Mouse (Mus musculus): ENCODE data around the gene Kank1. TPM values are rescaled to one million over a fixed set of nuclear protein-coding genes. Genes with fewer than 3 reads are reported as not detected.
"Not testable (repeated sequence)": the region's sequence is repeated elsewhere in the genome, so short reads cannot be mapped to it uniquely, and the experiment has no call there.

The Kank1 gene
- polyA plus RNA-seq, 1 experiment from 2014 or later = 12.2 TPM

- ATAC-seq (ENCODE audit: low FRiP score) (no peak), DNase-seq (ENCODE audit: low spot score) (peak; percentile 83)
- H3K9me3 ChIP-seq (ENCODE audit: control insufficient read depth, low read length) = no peaks in the 10 kb centered on the region
- H3K4me3 ChIP-seq (replicated peaks; ENCODE audit: low read length) = no peak overlapping the region
- H3K4me1 ChIP-seq (replicated peaks; ENCODE audit: control insufficient read depth, insufficient read depth, low read length) = no peaks in the 10 kb centered on the region
- no peaks in the 10 kb centered on the region for H3K27me3 ChIP-seq (ENCODE audit: control insufficient read depth, insufficient read depth, low read length)
- no peak overlapping the region for H3K27ac ChIP-seq
- WGBS = 28% methylated on average over 7 of the region's 7 CpGs
- H3K9ac ChIP-seq = no peak overlapping the region
- H3K36me3 ChIP-seq (replicated peaks; ENCODE audit: control insufficient read depth, insufficient read depth) = no peaks in the 10 kb centered on the region
- H3K4me2 ChIP-seq (replicated peaks) = no peak overlapping the region
These were observed 208.3 kb downstream of the Kank1 start for GRCm38 (mm10) chr19:25445054-25445453.

GRCm38 (mm10) chr19:25445842-25446241, 209.1 kb downstream of the Kank1 start:
- ATAC-seq (ENCODE audit: low FRiP score) (no peak), DNase-seq (ENCODE audit: low spot score) (no peak)
- no peak overlapping the region for H3K9ac ChIP-seq
- H3K4me2 ChIP-seq (replicated peaks) = no peak overlapping the region
- H3K9me3 ChIP-seq (ENCODE audit: control insufficient read depth, low read length) = no peaks in the 10 kb centered on the region
- 71% methylated on average over 8 of the region's 8 CpGs for whole genome bisulfite sequencing
- H3K4me1 ChIP-seq (replicated peaks; ENCODE audit: control insufficient read depth, insufficient read depth, low read length) = no peaks in the 10 kb centered on the region
- no peak overlapping the region for H3K27ac ChIP-seq
- H3K36me3 ChIP-seq (replicated peaks; ENCODE audit: control insufficient read depth, insufficient read depth) = no peaks in the 10 kb centered on the region
- H3K4me3 ChIP-seq (replicated peaks; ENCODE audit: low read length) = no peak overlapping the region
- no peaks in the 10 kb centered on the region for H3K27me3 ChIP-seq (ENCODE audit: control insufficient read depth, insufficient read depth, low read length)

- Histone ChIP-seq H3K4me3 (replicated peaks; ENCODE audit: low read length) (no peak overlapping the region), H3K27me3 (ENCODE audit: control insufficient read depth, insufficient read depth, low read length) (no peaks in the 10 kb centered on the region), H3K4me1 (replicated peaks; ENCODE audit: control insufficient read depth, insufficient read depth, low read length) (no peaks in the 10 kb centered on the region), H3K27ac (no peak overlapping the region), H3K9ac (no peak overlapping the region), H3K4me2 (replicated peaks) (no peak overlapping the region), H3K9me3 (ENCODE audit: control insufficient read depth, low read length) (no peaks in the 10 kb centered on the region), H3K36me3 (replicated peaks; ENCODE audit: control insufficient read depth, insufficient read depth) (no peaks in the 10 kb centered on the region)
- no peak for DNase-seq (ENCODE audit: low spot score)
- 81% methylated on average over 2 of the region's 2 CpGs for WGBS
- no peak for ATAC-seq (ENCODE audit: low FRiP score)
These were observed 209.9 kb downstream of the Kank1 start for GRCm38 (mm10) chr19:25446683-25447082.

GRCm38 (mm10) chr19:25447373-25447772, 210.6 kb downstream of the Kank1 start:
- Histone ChIP-seq H3K4me1 (replicated peaks; ENCODE audit: control insufficient read depth, insufficient read depth, low read length) (no peaks in the 10 kb centered on the region), H3K27me3 (ENCODE audit: control insufficient read depth, insufficient read depth, low read length) (no peaks in the 10 kb centered on the region), H3K4me2 (replicated peaks) (no peak overlapping the region), H3K9me3 (ENCODE audit: control insufficient read depth, low read length) (no peaks in the 10 kb centered on the region), H3K4me3 (replicated peaks; ENCODE audit: low read length) (no peak overlapping the region), H3K9ac (no peak overlapping the region), H3K36me3 (replicated peaks; ENCODE audit: control insufficient read depth, insufficient read depth) (no peaks in the 10 kb centered on the region), H3K27ac (no peak overlapping the region)
- DNase-seq (ENCODE audit: low spot score) = no peak
- WGBS = 68% methylated on average over 5 of the region's 5 CpGs
- no peak for ATAC-seq (ENCODE audit: low FRiP score)

- no peak overlapping the region for H3K4me3 ChIP-seq (replicated peaks; ENCODE audit: low read length)
- no peaks in the 10 kb centered on the region for H3K36me3 ChIP-seq (replicated peaks; ENCODE audit: control insufficient read depth, insufficient read depth)
- H3K4me1 ChIP-seq (replicated peaks; ENCODE audit: control insufficient read depth, insufficient read depth, low read length) = no peaks in the 10 kb centered on the region
- no peaks in the 10 kb centered on the region for H3K27me3 ChIP-seq (ENCODE audit: control insufficient read depth, insufficient read depth, low read length)
- no peak overlapping the region for H3K4me2 ChIP-seq (replicated peaks)
- 55% methylated on average over 11 of the region's 11 CpGs for WGBS
- DNase-seq (ENCODE audit: low spot score) = peak; percentile 61
- no peak overlapping the region for H3K9ac ChIP-seq
- no peaks in the 10 kb centered on the region for H3K9me3 ChIP-seq (ENCODE audit: control insufficient read depth, low read length)
- H3K27ac ChIP-seq = no peak overlapping the region
- no peak for ATAC-seq (ENCODE audit: low FRiP score)
These were observed 214.3 kb downstream of the Kank1 start for GRCm38 (mm10) chr19:25450869-25451629.

GRCm38 (mm10) chr19:25453146-25453545, 216.4 kb downstream of the Kank1 start:
- Histone ChIP-seq H3K9ac (no peak overlapping the region), H3K4me2 (replicated peaks) (no peak overlapping the region), H3K4me3 (replicated peaks; ENCODE audit: low read length) (no peak overlapping the region), H3K4me1 (replicated peaks; ENCODE audit: control insufficient read depth, insufficient read depth, low read length) (no peaks in the 10 kb centered on the region), H3K9me3 (ENCODE audit: control insufficient read depth, low read length) (no peaks in the 10 kb centered on the region), H3K27me3 (ENCODE audit: control insufficient read depth, insufficient read depth, low read length) (no peaks in the 10 kb centered on the region), H3K27ac (no peak overlapping the region), H3K36me3 (replicated peaks; ENCODE audit: control insufficient read depth, insufficient read depth) (no peaks in the 10 kb centered on the region)
- ATAC-seq (ENCODE audit: low FRiP score) (no peak), DNase-seq (ENCODE audit: low spot score) (no peak)
- WGBS = 77% methylated on average over 5 of the region's 5 CpGs

GRCm38 (mm10) chr19:25460760-25461159, 224.0 kb downstream of the Kank1 start:
- no peak overlapping the region for H3K27ac ChIP-seq
- ATAC-seq (ENCODE audit: low FRiP score) (no peak), DNase-seq (ENCODE audit: low spot score) (no peak)
- H3K4me1 ChIP-seq (replicated peaks; ENCODE audit: control insufficient read depth, insufficient read depth, low read length) = no peaks in the 10 kb centered on the region
- no peaks in the 10 kb centered on the region for H3K9me3 ChIP-seq (ENCODE audit: control insufficient read depth, low read length)
- no peaks in the 10 kb centered on the region for H3K36me3 ChIP-seq (replicated peaks; ENCODE audit: control insufficient read depth, insufficient read depth)
- H3K27me3 ChIP-seq (ENCODE audit: control insufficient read depth, insufficient read depth, low read length) = no peaks in the 10 kb centered on the region
- 89% methylated on average over 8 of the region's 8 CpGs for WGBS
- H3K4me3 ChIP-seq (replicated peaks; ENCODE audit: low read length) = no peak overlapping the region
- H3K9ac ChIP-seq = no peak overlapping the region
- H3K4me2 ChIP-seq (replicated peaks) = no peak overlapping the region

- Histone ChIP-seq H3K4me1 (replicated peaks; ENCODE audit: control insufficient read depth, insufficient read depth, low read length) (no peaks in the 10 kb centered on the region), H3K4me2 (replicated peaks) (peak overlapping the region; percentile 37), H3K9me3 (ENCODE audit: control insufficient read depth, low read length) (no peaks in the 10 kb centered on the region), H3K4me3 (replicated peaks; ENCODE audit: low read length) (no peak overlapping the region), H3K36me3 (replicated peaks; ENCODE audit: control insufficient read depth, insufficient read depth) (no peaks in the 10 kb centered on the region), H3K27me3 (ENCODE audit: control insufficient read depth, insufficient read depth, low read length) (no peaks in the 10 kb centered on the region), H3K27ac (no peak overlapping the region), H3K9ac (no peak overlapping the region)
- ATAC-seq (ENCODE audit: low FRiP score) (peak; percentile 55), DNase-seq (ENCODE audit: low spot score) (peak; percentile 62)
- 37% methylated on average over 20 of the region's 20 CpGs for WGBS
These were observed 225.0 kb downstream of the Kank1 start for GRCm38 (mm10) chr19:25461553-25462320.

GRCm38 (mm10) chr19:25475806-25476205, 239.0 kb downstream of the Kank1 start:
- not testable (repeated sequence) for H3K9ac ChIP-seq; H3K27me3 ChIP-seq (ENCODE audit: control insufficient read depth, insufficient read depth, low read length); H3K27ac ChIP-seq; H3K9me3 ChIP-seq (ENCODE audit: control insufficient read depth, low read length); H3K4me2 ChIP-seq (replicated peaks); DNase-seq (ENCODE audit: low spot score); H3K36me3 ChIP-seq (replicated peaks; ENCODE audit: control insufficient read depth, insufficient read depth); H3K4me3 ChIP-seq (replicated peaks; ENCODE audit: low read length); H3K4me1 ChIP-seq (replicated peaks; ENCODE audit: control insufficient read depth, insufficient read depth, low read length); ATAC-seq (ENCODE audit: low FRiP score)
- WGBS = 66% methylated on average over 4 of the region's 4 CpGs

All from hindbrain, embryonic 14.5 days (tissue).